Mouse (Mus musculus) urinary bladder, postnatal 36 days (tissue): Measurements from ENCODE around the gene Srgap3.
"Not testable (repeated sequence)": the region's sequence is repeated elsewhere in the genome, so short reads cannot be mapped to it uniquely, and the experiment has no call there.

Experiments used
- DNase-seq, 2 experiments: peaks; one replicate each; pipeline ENCODE4 v3.0.0; 2022; ENCODE audit warnings: low spot score in 2 of 2, mixed read lengths in 1 of 2

The Srgap3 gene

GRCm38 (mm10) chr6:112861351-112862297 lies 85.4 kb downstream of the Srgap3 start:
- no peak for DNase-seq

- DNase-seq = not testable (repeated sequence)
Observed at GRCm38 (mm10) chr6:112860290-112860689, 86.8 kb downstream of the Srgap3 start.

GRCm38 (mm10) chr6:112857057-112857456 lies 90.0 kb downstream of the Srgap3 start:
- DNase-seq = no peak

- DNase-seq = no peak
Observed at GRCm38 (mm10) chr6:112855183-112855582, 91.9 kb downstream of the Srgap3 start.

- DNase-seq = no peak
Observed at GRCm38 (mm10) chr6:112852261-112853235, 94.5 kb downstream of the Srgap3 start.

- peak in 1 of 2 experiments; percentile 9 for DNase-seq
Observed at GRCm38 (mm10) chr6:112850745-112851144, 96.3 kb downstream of the Srgap3 start.

- no peak for DNase-seq
Observed at GRCm38 (mm10) chr6:112848629-112849180, 98.4 kb downstream of the Srgap3 start.

GRCm38 (mm10) chr6:112846863-112847262 lies 100.2 kb downstream of the Srgap3 start:
- no peak for DNase-seq

- DNase-seq = peak in 1 of 2 experiments; percentile 36
Observed at GRCm38 (mm10) chr6:112842426-112842825, 104.6 kb downstream of the Srgap3 start.

GRCm38 (mm10) chr6:112840400-112840799 lies 106.7 kb downstream of the Srgap3 start:
- DNase-seq = no peak

- peak in 1 of 2 experiments; percentile 16 for DNase-seq
Observed at GRCm38 (mm10) chr6:112839391-112839790, 107.7 kb downstream of the Srgap3 start.

- DNase-seq = no peak
Observed at GRCm38 (mm10) chr6:112838879-112839278, 108.2 kb downstream of the Srgap3 start.

- DNase-seq = no peak
Observed at GRCm38 (mm10) chr6:112836712-112837111, 110.4 kb downstream of the Srgap3 start.

- no peak for DNase-seq
Observed at GRCm38 (mm10) chr6:112835413-112835812, 111.7 kb downstream of the Srgap3 start.

- DNase-seq = no peak
Observed at GRCm38 (mm10) chr6:112834430-112834829, 112.6 kb downstream of the Srgap3 start.

- no peak for DNase-seq
Observed at GRCm38 (mm10) chr6:112833763-112834162, 113.3 kb downstream of the Srgap3 start.

GRCm38 (mm10) chr6:112829196-112829595 lies 117.9 kb downstream of the Srgap3 start:
- DNase-seq = no peak

GRCm38 (mm10) chr6:112828420-112828819 lies 118.6 kb downstream of the Srgap3 start:
- DNase-seq = no peak

GRCm38 (mm10) chr6:112825657-112826056 lies 121.4 kb downstream of the Srgap3 start:
- DNase-seq = no peak

GRCm38 (mm10) chr6:112823096-112823495 lies 124.0 kb downstream of the Srgap3 start:
- no peak for DNase-seq

- DNase-seq = no peak
Observed at GRCm38 (mm10) chr6:112820298-112820992, 126.6 kb downstream of the Srgap3 start.
